Mouse (Mus musculus) kidney, adult 8-10 months (tissue): ENCODE measurements around the gene Crebrf.

Experiments used
- DNase-seq, 2 experiments: peaks; one replicate each; pipeline ENCODE4 v3.0.0; 2022

Gene Crebrf

DNA sequence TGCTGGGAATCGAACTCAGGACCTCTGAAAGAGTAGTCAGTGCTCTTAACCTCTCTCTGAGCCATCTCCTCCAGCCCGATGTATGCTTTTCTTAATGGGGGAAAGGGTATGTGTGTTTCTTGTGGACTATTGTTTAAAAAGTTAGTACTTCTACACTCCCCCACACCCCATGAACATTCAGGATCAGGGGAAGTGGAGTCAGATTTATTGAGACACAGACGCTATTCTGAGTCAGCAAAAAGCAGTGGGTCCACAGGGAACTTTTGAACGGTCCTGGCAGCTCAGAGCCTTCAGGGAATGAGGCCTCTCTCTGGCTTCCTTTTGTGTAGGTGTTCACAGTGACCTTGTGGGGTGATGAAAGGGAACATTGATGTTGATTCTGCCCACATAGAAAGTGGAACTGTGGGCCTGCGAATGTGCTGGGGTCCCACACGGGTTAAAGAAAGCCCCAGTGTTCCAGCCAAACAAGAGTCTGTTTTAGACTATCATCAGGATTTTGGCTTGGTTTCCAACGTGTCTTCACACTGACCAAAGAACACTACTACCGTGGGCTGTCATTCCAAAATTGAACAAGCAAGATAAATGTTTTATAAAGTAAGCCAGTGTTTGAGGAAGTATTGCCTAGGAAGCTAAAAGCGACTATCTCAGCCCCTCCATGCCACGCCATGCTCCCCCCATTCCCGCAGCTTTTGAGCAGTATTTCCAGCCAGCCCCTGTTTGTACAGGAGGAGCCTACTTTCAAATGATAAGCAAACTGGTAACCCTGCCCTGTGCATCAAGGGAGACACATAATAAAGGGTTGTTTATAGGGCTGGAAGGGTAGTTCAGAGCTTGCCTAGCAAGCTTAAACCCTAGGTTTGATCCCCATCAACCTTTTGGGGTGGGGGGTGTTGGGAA, 9.7 kb upstream of the Crebrf start:
- no peak for DNase-seq

DNA sequence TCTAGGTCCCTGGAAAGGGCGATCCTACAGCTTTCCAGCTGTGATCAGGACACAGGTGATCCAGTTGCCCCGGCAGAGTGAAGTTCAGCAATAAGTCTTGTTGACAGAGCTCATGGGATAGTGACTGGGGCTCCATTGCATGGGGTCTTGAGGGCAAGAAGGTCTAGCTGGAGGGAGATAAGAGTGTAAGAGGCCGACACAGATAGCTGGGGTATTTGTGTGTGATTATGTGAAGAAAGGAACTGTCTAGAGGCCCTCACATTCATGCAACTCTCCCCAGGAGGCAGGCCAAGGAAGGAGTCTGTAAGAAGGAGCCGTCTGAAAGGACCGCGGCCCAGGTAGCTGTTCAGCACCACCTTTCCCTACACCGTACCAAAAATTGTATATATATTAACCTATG, 8.4 kb upstream of the Crebrf start:
- DNase-seq = no peak

DNA sequence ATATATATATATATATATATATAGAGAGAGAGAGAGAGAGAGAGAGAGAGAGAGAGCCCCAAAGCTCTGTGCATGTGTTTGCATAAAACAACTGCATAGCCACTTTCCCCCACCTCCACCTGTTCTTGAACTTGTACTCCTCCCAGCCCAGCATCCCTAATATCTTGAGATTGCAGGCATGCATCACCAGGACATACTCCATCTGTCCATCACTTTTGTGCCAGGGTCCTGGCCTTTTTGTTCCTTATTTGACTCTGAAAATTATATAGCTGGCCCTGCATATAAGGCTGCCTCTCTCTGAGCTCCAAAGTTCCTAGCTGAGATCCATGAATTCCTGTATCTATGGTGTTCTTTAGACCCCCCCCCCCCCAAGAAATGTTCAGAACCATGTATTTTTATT, 7.0 kb upstream of the Crebrf start:
- no peak for DNase-seq

DNA sequence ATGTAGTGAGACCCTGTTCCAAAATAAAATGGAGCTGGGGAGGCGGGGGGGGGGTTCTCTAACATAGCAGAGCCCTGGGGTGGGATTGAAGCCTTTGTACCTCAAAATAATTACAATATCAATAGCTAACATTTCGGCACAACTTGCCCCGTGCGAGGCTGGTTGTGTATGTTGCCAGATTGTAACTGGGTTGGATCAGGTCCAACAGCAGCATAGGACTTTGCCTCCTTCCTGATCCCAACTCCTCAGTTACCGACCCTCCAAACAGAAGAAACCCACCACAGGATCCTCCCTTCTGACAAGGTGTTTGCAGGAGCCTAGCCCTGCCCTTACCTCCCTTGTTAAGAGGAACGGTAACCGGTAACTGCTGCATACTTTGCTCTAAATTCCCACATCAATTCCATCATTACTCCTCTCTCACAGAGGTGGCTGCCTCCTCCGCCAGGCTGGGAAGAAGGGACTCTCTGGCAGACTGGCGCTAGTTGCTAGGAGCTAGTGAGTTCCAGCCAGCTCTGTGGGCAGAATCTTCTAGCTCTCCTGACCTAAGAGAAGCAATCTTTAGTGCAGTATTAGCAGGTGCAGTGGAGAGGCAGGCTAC, 6.4 kb upstream of the Crebrf start:
- no peak for DNase-seq

DNA sequence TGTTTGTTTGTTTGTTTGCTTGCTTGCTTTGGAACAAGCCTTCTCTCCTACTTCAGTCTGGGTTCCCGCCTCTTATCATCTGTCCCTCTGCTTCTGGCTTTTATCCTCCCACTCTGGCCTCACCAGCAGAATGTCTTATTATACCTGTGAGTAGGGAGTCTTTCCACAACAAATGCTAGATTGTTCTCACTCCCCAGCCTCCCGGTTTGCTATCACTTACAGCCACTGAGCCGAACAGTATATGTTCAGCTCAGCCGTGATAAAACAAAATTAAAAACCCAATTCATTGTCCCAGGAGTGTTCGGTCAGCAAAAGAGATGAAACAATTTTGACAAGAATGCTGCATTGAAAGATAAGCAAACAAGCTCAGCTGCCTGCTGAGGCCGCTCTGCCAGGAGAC, 5.4 kb upstream of the Crebrf start:
- no peak for DNase-seq

DNA sequence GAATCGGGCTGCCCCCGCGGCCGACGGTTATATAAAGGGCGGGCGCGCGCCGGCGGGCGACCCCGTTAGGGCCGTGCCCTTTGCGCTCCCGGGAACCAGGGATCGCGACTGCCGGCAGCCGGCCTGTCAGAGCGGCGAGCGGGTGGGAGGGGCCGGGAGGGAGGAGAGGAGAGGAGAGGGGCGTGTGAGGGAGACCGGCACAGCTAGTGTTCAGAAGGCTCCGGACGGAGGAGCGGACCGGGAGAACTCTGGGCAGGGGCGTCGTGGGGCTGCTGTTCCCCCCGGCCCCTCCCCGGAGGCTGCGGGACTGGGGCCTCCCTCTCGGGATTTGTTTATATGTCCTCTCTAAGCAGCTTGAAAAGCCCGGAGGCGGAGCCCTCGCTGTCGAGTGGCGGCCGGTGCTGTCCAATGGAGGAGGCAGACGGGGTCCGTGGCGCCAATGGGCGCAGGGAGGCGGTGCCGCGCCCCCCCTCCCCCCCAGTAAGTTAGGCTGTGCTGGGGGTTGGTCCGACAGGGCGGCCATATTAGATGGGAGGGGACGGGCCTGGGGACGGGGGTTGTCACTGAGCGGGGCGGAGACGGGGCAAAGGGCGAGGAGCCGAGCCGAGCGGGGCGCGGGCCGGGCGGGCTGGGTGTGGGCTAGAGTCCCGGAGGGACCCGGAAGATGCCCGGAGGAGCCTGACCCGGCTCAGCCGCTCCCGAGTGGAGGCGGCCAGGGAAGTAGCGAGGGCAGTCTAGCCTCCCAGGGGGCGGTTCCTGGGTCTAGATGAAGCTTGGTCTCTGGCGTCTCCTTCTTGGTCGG, 667 bp downstream of the Crebrf start:
- DNase-seq = peak; percentile 96 to 97

DNA sequence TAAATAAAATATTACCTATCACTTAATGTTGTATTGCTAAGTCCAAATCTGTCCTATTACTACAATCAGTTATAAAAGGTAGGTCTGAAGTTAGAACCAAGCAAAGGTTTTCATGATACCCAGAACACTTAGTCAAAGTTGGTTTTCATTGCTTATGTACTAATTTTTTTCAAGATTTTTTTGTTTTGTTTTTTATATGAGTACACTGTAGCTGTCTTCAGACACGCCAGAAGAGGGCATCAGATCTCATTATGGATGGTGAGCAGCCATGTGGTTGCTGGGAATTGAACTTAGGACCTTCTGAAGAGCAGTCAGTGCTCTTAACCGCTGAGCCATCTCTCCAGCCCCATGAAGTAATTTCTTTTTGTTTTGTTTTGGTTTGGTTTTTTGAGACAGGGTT, 2.4 kb downstream of the Crebrf start:
- no peak for DNase-seq

DNA sequence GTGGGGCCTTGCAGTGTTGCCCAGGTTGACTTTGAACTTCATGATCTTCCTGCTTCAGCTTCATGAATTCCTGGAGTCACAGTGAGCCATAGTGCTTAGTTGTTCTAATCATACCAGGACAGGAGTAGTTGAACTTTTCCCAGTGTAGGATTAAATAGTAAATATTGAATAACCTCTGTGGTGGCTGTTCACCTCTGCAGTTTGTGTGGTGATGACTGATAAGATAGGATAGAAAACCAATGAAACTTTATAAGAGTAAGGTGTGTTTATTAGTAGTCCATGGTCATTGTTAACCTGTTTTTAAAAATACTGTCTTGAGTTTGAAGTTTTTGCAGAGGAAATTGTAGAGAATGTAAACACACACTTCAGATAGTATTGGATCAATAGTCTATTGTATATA, 4.0 kb downstream of the Crebrf start:
- DNase-seq = no peak

DNA sequence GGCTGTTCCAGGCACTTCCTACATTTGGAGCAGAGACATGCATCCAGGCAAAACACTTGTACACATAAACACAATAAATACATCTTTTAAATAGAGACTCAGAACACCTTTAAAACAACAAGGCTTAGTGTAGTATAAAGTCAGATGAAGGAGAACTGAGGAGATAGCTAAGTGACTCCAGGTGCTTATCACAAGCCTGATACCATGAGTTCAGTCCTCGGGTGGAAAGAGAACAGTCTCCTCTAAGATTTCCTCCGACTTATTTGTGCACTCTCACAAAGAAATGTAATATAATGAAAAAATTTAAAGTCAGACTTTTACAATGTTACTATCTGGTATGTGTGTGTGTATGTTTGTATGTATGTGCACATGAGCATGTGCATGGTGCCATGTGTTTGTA, 6.4 kb downstream of the Crebrf start:
- no peak for DNase-seq

DNA sequence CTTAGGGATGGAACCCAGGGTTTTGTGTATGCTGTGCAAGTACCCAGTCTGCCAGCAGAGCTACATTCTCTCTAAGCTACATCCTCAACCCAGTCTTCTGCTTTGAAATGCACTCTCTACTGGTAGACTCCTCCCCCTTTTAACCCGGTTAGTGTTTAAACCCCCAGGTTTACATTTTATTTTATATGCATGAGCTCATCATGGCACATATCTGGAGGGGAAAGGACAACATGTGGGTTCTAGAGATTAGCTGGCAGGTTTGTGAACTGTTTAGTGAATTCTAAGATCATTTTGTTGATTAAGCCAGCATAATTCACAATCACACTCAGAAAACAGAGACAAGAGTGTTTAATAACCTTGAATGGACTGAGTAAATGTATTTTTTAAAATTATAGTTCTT, 9.3 kb downstream of the Crebrf start:
- DNase-seq = no peak

DNA sequence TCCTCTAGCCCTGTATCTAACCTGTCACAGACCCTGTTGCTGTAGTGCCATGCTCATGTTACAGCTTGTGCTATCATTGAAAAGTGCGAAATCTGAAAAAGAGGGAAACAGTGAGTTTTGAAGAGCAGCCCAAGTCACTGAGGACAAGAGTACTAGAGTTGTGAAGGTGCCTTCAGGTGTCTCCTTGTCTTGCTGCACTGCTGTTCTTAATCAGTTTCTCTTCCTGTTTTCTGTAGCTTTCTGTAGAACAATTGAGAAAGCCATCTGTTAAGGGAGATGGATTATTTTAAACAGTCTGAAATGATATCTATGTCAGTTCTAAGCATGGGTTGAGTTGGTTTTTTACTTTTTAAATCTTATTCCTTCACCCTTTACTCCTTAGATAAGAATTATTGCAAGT, 11.2 kb downstream of the Crebrf start:
- DNase-seq = no peak

DNA sequence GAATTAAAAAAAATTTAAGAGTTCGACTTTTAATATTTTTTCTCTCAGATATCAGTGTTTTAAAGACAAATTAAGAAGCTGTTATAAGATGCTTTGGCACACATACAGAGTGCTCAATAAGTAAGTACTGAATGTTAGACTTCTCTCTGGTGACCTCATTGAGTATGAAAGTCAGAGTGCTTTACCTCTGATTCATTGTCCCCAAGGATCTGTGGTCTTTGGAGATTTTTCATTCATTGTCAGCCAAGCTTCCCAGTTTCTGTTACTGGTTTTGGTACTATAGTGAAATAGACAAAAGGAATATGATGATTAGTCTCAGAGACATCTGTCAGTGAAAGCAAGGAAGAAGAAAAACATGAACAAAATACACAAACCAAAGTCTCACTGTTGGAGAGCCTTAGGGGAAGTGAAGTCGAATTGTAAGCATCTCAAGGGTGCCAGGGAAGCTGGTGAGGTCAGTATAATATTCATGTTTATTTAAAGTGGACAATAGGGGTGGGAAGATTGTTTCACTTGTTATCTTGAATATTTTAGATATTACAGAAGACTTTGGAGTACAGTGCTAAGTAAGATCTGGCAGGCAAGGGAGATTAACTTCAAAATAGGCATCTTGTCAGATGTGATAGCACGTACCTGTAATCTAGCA, 11.8 kb downstream of the Crebrf start:
- DNase-seq = no peak

DNA sequence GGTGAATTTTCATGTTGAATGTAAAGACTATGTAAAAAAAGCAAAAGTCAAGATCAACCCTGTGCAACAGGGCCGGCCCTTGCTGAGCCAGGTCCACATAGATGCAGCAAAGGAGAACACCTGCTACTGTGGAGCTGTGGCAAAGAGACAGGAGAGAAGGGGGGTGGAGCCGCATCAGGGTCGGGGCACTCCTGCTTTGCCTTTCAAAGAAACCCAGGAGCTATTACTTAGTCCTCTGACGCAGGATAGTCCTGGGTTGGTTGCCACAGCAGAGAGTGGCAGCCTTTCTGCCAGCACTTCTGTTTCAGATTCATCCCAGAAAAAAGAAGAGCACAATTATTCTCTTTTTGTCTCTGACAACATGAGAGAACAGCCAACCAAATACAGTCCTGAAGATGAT, 27.1 kb downstream of the Crebrf start:
- DNase-seq = no peak

DNA sequence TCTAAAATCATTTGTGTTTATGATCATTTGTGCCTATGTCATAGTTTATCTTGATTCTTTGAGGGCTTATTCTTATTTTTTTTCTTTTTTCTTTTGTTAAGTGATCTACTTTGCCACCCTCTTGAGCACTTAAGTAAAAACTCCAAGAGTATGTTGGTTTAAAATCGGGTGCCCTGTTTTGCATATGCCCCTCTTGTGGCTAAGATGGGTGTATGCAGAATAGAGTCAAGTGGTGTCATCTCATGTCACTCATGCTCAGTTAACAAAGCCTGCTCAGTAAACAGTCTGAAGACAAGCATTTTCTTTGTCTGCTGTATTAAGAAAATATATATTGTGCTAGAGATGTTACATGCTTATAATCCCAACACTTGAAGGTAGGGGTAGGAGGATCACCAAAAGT, 27.8 kb downstream of the Crebrf start:
- DNase-seq = no peak

DNA sequence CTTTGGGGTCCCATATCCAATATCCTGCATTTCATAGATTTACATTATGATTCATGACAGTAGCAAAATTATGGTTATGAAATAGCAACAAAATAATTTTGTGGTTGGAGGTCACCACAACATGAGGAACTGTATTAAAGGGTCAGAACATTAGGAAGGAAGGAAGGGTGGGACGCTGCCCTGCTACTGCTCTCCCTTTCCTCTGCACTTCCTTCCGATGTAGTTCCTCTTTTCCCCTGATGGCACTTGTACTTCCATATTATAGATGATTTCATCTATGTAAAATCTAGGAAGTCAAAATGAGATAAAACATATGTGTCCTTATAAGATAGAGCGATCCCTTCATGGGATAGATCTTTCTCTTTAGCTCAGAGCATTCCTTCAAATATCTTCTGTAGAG, 34.5 kb downstream of the Crebrf start:
- no peak for DNase-seq

DNA sequence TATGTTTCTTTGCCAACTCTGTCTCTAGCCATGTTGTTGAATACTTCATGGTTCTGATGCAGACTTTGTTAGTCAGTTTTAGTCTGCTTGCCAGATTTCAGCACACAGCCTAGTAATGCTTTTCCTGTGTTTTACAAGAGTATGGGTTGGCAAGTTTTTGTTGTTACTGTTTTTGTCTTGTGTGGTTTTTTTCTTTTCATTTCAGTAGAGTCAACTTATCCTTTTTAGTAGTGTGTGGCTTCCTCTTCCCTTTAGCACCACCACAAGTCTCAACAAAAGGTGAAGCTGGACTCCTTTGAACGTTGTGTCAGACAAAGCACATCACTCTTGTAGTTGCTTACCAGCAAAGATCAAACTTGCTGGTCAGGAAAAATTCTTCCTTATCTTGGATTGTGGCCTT, 36.8 kb downstream of the Crebrf start:
- no peak for DNase-seq

DNA sequence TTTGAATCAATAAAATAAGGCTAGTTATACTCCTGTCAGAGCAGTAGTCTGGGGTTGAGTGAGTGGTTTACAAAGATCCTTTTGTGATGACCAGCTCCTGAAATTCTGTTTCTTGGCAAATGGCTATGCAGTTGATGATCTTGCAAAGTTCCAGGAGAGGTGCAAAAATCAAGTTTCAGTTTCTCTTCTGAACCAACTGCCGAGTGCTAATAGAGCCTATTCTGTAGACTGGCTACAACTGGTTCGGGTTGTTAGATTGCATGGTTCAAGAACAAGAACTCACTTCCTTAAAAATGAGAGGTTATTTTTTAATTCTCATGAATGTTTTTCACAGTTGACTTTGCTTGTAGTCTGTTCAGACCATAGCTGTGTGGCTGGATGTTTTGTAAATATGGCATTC, 38.0 kb downstream of the Crebrf start:
- peak in 1 of 2 experiments; percentile 13 for DNase-seq

DNA sequence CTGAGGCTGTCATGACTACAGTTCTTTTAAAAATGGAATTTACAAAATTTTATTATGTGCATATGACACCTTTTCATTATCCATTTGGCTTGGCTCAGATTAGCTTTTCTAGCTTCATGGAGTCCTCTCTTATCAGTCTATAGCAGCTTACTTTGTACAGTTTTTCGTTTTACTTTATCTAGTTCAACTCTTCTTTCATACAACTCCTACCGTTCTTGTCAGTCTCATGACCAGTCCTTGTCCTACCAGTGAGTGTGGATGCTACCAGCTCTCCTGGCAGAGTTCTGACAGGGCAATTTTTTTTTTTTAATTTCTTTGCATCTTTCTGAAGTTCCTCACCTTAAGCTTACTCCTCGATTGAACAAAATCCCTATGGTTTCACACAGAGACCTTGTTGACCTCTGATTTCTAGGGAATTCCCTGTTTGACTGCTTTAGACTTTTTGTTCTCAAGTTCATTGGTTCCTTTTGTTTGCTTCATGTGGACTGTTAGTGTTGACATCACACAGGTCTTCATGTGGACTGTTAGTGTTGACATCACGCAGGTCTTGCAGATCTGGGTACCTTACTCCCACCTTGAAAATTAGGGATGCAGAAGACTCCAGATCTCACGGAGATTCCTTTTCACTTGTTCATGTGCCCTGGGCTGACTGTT, 51.8 kb downstream of the Crebrf start:
- DNase-seq = no peak

DNA sequence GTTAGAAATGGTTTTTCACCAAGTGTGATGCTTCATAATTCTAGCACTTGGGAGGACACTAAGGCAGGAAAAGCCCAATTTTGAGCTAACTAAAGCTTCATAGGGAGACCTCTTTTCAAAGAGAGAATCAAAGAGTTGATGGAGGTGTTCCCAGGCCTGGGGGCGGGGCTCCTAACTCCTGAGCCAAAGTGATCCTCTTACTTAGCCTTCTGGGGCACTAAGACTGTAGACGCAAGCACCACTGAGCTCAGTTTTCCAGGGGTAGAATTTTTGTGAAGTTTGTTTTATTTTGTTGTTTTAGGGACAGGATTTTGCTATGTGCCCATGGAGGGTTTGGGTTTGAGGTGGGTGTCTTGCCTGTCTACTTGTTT, 52.3 kb downstream of the Crebrf start:
- DNase-seq = no peak

DNA sequence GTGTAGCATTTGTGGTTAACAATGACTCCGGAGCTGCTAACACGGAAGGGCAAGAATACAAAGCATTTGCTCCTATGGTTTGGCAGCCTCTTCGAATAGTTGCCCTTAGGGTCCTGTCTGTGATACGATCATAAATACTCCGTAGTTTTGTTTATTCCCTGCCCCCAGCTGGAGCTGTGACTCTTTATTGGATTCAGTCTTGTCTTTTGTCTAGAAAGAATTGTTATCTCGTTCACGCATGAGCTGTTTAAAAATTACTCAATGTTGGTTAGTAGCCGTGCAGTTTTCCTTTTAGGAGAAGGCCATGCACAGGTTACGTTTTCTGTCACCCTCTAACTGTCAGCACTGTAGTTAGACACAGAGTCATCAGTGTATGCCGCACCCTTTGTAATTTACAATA, 60.8 kb downstream of the Crebrf start:
- no peak for DNase-seq

DNA sequence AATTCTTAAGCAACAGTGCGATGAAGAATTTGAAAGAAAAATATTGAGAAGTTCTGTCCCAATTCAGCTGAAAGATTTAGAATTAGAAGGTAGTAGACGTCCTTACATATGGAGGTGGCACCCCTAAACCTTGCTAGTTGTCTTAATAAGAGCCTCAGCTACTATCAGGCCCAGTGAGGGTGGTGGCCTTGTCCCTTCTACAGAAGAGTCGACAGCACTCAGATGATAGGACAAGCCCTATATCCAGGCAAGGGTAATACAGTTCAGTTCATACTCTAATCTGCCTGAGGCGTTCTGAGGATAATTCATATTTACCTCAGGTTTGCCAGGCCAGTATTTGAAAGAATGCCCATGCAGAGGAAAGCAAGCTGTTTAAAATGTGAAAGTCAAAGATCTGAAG, 62.6 kb downstream of the Crebrf start:
- no peak for DNase-seq

DNA sequence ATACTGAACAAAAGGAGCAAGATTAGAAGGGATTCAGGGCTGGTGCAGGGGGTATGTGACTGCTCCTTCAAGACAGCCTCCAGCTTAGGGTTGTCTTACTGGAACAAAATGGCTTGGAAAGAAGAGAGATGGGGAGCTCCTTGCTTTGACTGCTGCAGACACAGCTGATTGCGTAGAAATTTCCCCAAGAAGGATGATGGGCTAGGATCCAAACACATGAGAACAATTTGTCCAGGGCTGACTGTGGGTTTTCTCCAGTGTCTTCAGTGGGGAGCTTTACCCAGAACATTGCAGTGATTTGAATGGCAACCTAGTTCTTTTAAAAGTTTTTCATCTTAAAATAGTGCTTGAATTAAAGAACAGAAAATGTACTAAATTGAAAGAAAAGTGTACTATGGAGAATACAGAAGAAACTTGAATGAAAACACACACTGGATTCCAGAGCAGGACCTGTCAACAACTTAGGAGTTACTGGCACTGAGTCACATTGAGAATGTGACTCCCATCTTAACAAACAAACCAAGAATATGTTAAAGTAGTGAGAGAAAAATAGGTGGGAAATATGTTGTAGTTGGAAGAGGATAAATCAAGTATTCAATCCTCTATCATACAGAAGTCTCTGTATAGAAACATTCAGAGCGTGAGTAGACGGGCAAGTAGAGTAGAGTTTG, 63.1 kb downstream of the Crebrf start:
- no peak for DNase-seq
